In the genomic region with DNA sequence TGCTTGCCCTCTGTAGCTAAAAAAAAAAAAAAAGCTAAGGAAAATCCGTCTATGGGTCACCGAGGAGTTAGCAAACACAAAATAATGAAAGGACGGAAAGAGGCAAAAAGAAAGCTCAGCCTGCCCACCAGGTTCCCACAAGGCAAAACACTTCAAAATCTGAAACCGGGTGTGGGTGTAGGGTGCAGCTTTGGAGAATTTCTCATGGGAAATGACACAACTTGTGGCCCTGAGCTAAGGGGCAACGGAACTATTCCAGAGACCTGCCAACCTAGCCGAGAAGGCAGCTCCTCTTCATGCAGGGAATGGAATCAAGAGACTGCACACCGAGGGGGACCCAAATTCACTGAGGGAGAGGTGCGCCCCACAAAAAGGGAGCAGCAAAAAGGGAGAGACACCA, we compare ENCODE assay signal across 8 mouse cellular contexts. TPM values are rescaled to one million over a fixed set of nuclear protein-coding genes. Genes with fewer than 3 reads are reported as not detected.
DNase-seq lines count a peak whose midpoint lies in the region; ATAC-seq and TF ChIP-seq lines count a peak whose summit lies in the region.

No protein-coding gene starts in this region.

- peak overlapping the region; percentile 97 for H3K9ac ChIP-seq in ES-E14 (ENCODE audit: insufficient read depth, low read depth, low read length, poor library complexity, severe bottlenecking)
- H3K9ac ChIP-seq in forebrain, embryonic 15.5 days (replicated peaks): peak overlapping the region; percentile 93
- peak overlapping the region; percentile 91 for H3K9ac ChIP-seq in liver, embryonic 12.5 days
- H3K9ac ChIP-seq in stomach, embryonic 14.5 days (replicated peaks; ENCODE audit: low read depth, low read length): peak overlapping the region; percentile 97

- peak overlapping the region; percentile 91 for H3K4me2 ChIP-seq in forebrain, embryonic 15.5 days (replicated peaks)
- peak overlapping the region; percentile 79 for H3K4me2 ChIP-seq in liver, embryonic 12.5 days
- peak overlapping the region; percentile 86 for H3K4me2 ChIP-seq in stomach, embryonic 14.5 days (replicated peaks; ENCODE audit: low read depth, low read length)

- H3K4me3 ChIP-seq in ES-E14 (ENCODE audit: insufficient read depth in 1 of 2, low read depth in 1 of 2, low read length in 2 of 2, poor library complexity in 1 of 2, severe bottlenecking in 1 of 2): peak overlapping the region; percentile 86 to 98
- H3K4me3 ChIP-seq in forebrain, embryonic 15.5 days: peak overlapping the region; percentile 67
- H3K4me3 ChIP-seq in liver, embryonic 12.5 days: peak overlapping the region; percentile 80
- peak overlapping the region; percentile 97 for H3K4me3 ChIP-seq in stomach, embryonic 14.5 days (ENCODE audit: low read depth, low read length)

- no peak overlapping the region; the same call in 1 of the 2 replicates for H3K27ac ChIP-seq in ES-E14 (ENCODE audit: insufficient read depth, low read depth, low read length, poor library complexity, severe bottlenecking)
- peak overlapping the region; percentile 51 for H3K27ac ChIP-seq in forebrain, embryonic 15.5 days (replicated peaks)
- peak overlapping the region; percentile 75 for H3K27ac ChIP-seq in liver, embryonic 12.5 days
- H3K27ac ChIP-seq in stomach, embryonic 14.5 days (ENCODE audit: low read length): peak overlapping the region; percentile 63; the same call in 1 of the 2 replicates

- peak; percentile 12 for DNase-seq in embryo, embryonic 10.5 days (ENCODE audit: low spot score)
- no peak for DNase-seq in embryo, embryonic 10 days (ENCODE audit: low spot score)
- DNase-seq in ES-E14 (ENCODE audit: low read depth, low spot score): no peak
- no peak for DNase-seq in frontal cortex, postnatal 14 days (ENCODE audit: low spot score in 2 of 2)
- no peak for DNase-seq in frontal cortex, postnatal 36 days (ENCODE audit: low spot score in 2 of 2)

- H3K36me3 ChIP-seq in ES-E14 (ENCODE audit: control insufficient read depth, insufficient read depth, low read length, poor library complexity, severe bottlenecking): peaks cover 9% of the 10 kb centered on the region; the same call in 1 of the 2 replicates
- peaks cover 26% of the 10 kb centered on the region for H3K36me3 ChIP-seq in forebrain, embryonic 15.5 days
- H3K36me3 ChIP-seq in liver, embryonic 12.5 days: peaks cover 33% of the 10 kb centered on the region
- H3K36me3 ChIP-seq in stomach, embryonic 14.5 days (ENCODE audit: control insufficient read depth, insufficient read depth, low read length): peaks cover 24% of the 10 kb centered on the region

- H3K9me3 ChIP-seq in ES-E14 (ENCODE audit: control insufficient read depth, insufficient read depth, low read depth, low read length): 0 out of 2 replicates have a peak, but pooled peaks cover 2% of the 10 kb centered on the region
- no peaks in the 10 kb centered on the region for H3K9me3 ChIP-seq in forebrain, embryonic 15.5 days
- H3K9me3 ChIP-seq in liver, embryonic 12.5 days (replicated peaks): no peaks in the 10 kb centered on the region
- H3K9me3 ChIP-seq in stomach, embryonic 14.5 days (ENCODE audit: control insufficient read depth, low read depth, low read length): no peaks in the 10 kb centered on the region

- no peaks in the 10 kb centered on the region for H3K27me3 ChIP-seq in forebrain, embryonic 15.5 days
- H3K27me3 ChIP-seq in liver, embryonic 12.5 days (replicated peaks): no peaks in the 10 kb centered on the region
- no peaks in the 10 kb centered on the region for H3K27me3 ChIP-seq in stomach, embryonic 14.5 days (ENCODE audit: control insufficient read depth, insufficient read depth, low read length)

- in situ Hi-C loops in ES-E14 (cut with MboI; ENCODE audit: low sequenced_read_pairs in 2 of 2, unreplicated experiment in 2 of 2): no loop called here

- 11% methylated on average over 8 of the region's 8 CpGs for WGBS in forebrain, embryonic 15.5 days
- WGBS in liver, embryonic 12.5 days (ENCODE audit: insufficient replicate concordance): 5% methylated on average over 8 of the region's 8 CpGs
- WGBS in stomach, embryonic 14.5 days: 5% methylated on average over 8 of the region's 8 CpGs

- H3K4me1 ChIP-seq in ES-E14 (ENCODE audit: control insufficient read depth in 2 of 2, insufficient read depth in 2 of 2, low read length in 2 of 2, poor library complexity in 1 of 2): peaks cover 0 to 3% of the 10 kb centered on the region in 2 experiments; a peak in 1 of 4 replicates
- peaks cover 18% of the 10 kb centered on the region for H3K4me1 ChIP-seq in forebrain, embryonic 15.5 days
- peaks cover 15% of the 10 kb centered on the region for H3K4me1 ChIP-seq in liver, embryonic 12.5 days
- peaks cover 10% of the 10 kb centered on the region; the same call in 1 of the 2 replicates for H3K4me1 ChIP-seq in stomach, embryonic 14.5 days (ENCODE audit: control insufficient read depth, insufficient read depth, low read length)

- ATAC-seq in forebrain, embryonic 15.5 days (replicated peaks): no peak
- ATAC-seq in liver, embryonic 12.5 days: no peak; the same call in 1 of the 2 replicates
- ATAC-seq in stomach, embryonic 14.5 days (ENCODE audit: insufficient number of reproducible peaks, insufficient read depth, low FRiP score, low read depth): no peak

TF ChIP-seq in ES-E14, 5 proteins besides CTCF, POLR2A, EP300 and RAD21:
- TF ChIP-seq ZNF384 (IDR thresholded peaks at IDR 0.05; ENCODE audit: low read depth, low read length) (no peak), ZC3H11A (IDR thresholded peaks at IDR 0.05; ENCODE audit: borderline replicate concordance, low read depth, low read length) (no peak), HCFC1 (IDR thresholded peaks at IDR 0.05; ENCODE audit: borderline replicate concordance, insufficient read depth, low read length) (no peak), MAFK (IDR thresholded peaks at IDR 0.05; ENCODE audit: insufficient read depth, low read depth, low read length) (no peak), CHD2 (IDR thresholded peaks at IDR 0.05; ENCODE audit: low read depth, low read length) (no peak)

RNA-seq across cellular contexts. Expression of a gene that starts 0.7 kb away (rescaled TPM):
- 12.3 and 13.2 TPM in 2 replicates for total RNA-seq in ES-E14 (2012; rRNA removed)
- polyA plus RNA-seq in forebrain, embryonic 15.5 days (2015; fragmentation: Nextera tagmentation; extraction: Ambion mirVana): 4.3 and 4.6 TPM in 2 replicates
- polyA plus RNA-seq in liver, embryonic 12.5 days (2016; fragmentation: Nextera tagmentation; extraction: Ambion mirVana): 3.9 and 4.6 TPM in 2 replicates
- 6.0 and 6.9 TPM in 2 replicates for polyA plus RNA-seq in stomach, embryonic 14.5 days (2014; fragmentation: Nextera tagmentation; extraction: Ambion mirVana)

RNA-seq across cellular contexts. Expression of a gene that starts 31.5 kb away (rescaled TPM):
- 8.7 and 9.1 TPM in 2 replicates for total RNA-seq in ES-E14 (2012; rRNA removed)
- 85.6 and 94.3 TPM in 2 replicates for polyA plus RNA-seq in forebrain, embryonic 15.5 days (2015; fragmentation: Nextera tagmentation; extraction: Ambion mirVana)
- 9.9 and 11.4 TPM in 2 replicates for polyA plus RNA-seq in liver, embryonic 12.5 days (2016; fragmentation: Nextera tagmentation; extraction: Ambion mirVana)
- polyA plus RNA-seq in stomach, embryonic 14.5 days (2014; fragmentation: Nextera tagmentation; extraction: Ambion mirVana): 29.7 and 33.0 TPM in 2 replicates

RNA-seq across cellular contexts. Expression of a gene that starts 41.5 kb away (rescaled TPM):
- 31.3 and 51.4 TPM in 2 replicates for total RNA-seq in ES-E14 (2012; rRNA removed)
- polyA plus RNA-seq in forebrain, embryonic 15.5 days (2015; fragmentation: Nextera tagmentation; extraction: Ambion mirVana): 50.4 and 51.8 TPM in 2 replicates
- polyA plus RNA-seq in liver, embryonic 12.5 days (2016; fragmentation: Nextera tagmentation; extraction: Ambion mirVana): 25.8 and 25.9 TPM in 2 replicates
- 36.5 and 39.2 TPM in 2 replicates for polyA plus RNA-seq in stomach, embryonic 14.5 days (2014; fragmentation: Nextera tagmentation; extraction: Ambion mirVana)

RNA-seq across cellular contexts. Expression of a gene that starts 43.8 kb away (rescaled TPM):
- total RNA-seq in ES-E14 (2012; rRNA removed): 22.8 and 28.5 TPM in 2 replicates
- 177 and 181 TPM in 2 replicates for polyA plus RNA-seq in forebrain, embryonic 15.5 days (2015; fragmentation: Nextera tagmentation; extraction: Ambion mirVana)
- polyA plus RNA-seq in liver, embryonic 12.5 days (2016; fragmentation: Nextera tagmentation; extraction: Ambion mirVana): 48.0 and 49.6 TPM in 2 replicates
- 154 and 165 TPM in 2 replicates for polyA plus RNA-seq in stomach, embryonic 14.5 days (2014; fragmentation: Nextera tagmentation; extraction: Ambion mirVana)
